ENCODE assay signal across 11 mouse cellular contexts in the genomic region with DNA sequence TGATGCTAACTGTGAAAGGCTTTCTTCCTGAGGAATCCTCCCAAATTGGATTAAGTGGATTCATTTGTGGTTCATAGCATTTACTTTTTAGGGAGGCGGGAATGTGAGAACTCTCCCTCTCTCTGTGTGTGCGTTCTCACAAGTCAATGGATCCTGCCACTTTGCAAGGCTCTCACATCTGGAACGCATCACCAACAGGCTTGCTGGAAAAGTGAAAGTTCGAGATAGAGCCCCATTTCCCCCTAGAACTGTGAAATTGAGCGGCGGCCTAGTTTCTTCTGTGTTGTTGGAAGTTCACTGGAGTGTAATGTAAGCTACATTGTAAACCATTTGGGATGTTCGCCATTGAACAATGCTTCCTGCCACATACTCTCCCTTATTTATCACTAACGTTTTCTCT.
DNase-seq lines count a peak whose midpoint lies in the region; ATAC-seq and TF ChIP-seq lines count a peak whose summit lies in the region.
"Had no signal": no experiment of that assay in that cellular context is flagged by ENCODE, and none has a peak within 500 bp of the region (broad histone marks: within the 10 kb centered on the region; RNA-seq: fewer than 3 reads in every experiment).

No protein-coding gene starts in this region.

- TF ChIP-seq CTCF in lung, embryonic 14.5 days (IDR thresholded peaks at IDR 0.05; ENCODE audit: low read depth), result no peak

- no peak overlapping the region for H3K4me2 ChIP-seq in lung, embryonic 14.5 days
- H3K4me2 ChIP-seq in embryonic facial prominence, embryonic 11.5 days (ENCODE audit: low read depth, low read length), result no peak overlapping the region
- 0 out of 2 replicates have a peak overlapping the region, but pooled peaks have one; percentile 7 for H3K4me2 ChIP-seq in limb, embryonic 13.5 days (replicated peaks)
- H3K4me2 ChIP-seq: lung, embryonic 15.5 days; midbrain, embryonic 12.5 days; neural tube, embryonic 13.5 days had no signal

- no peaks in the 10 kb centered on the region for H3K27me3 ChIP-seq in lung, embryonic 14.5 days (ENCODE audit: insufficient read depth, low read length)
- no peaks in the 10 kb centered on the region for H3K27me3 ChIP-seq in embryonic facial prominence, embryonic 11.5 days (ENCODE audit: control insufficient read depth, insufficient read depth, low read length)
- no peaks in the 10 kb centered on the region for H3K27me3 ChIP-seq in limb, embryonic 13.5 days
- H3K27me3 ChIP-seq: lung, embryonic 15.5 days; midbrain, embryonic 12.5 days; neural tube, embryonic 13.5 days had no signal

- no peaks in the 10 kb centered on the region for H3K36me3 ChIP-seq in lung, embryonic 14.5 days (ENCODE audit: insufficient read depth)
- no peaks in the 10 kb centered on the region for H3K36me3 ChIP-seq in embryonic facial prominence, embryonic 11.5 days (replicated peaks; ENCODE audit: control insufficient read depth, insufficient read depth, low read depth, low read length)
- no peaks in the 10 kb centered on the region for H3K36me3 ChIP-seq in limb, embryonic 13.5 days
- H3K36me3 ChIP-seq: lung, embryonic 15.5 days; midbrain, embryonic 12.5 days; neural tube, embryonic 13.5 days had no signal

- ATAC-seq in lung, embryonic 14.5 days (ENCODE audit: insufficient read depth), result no peak
- peak; percentile 74 for ATAC-seq in embryonic facial prominence, embryonic 11.5 days (replicated peaks; ENCODE audit: insufficient number of reproducible peaks, low FRiP score, low TSS enrichment, low read depth)
- peak; percentile 79; the same call in 1 of the 2 replicates for ATAC-seq in limb, embryonic 13.5 days (ENCODE audit: low FRiP score, low read depth)

- no peak overlapping the region for H3K4me3 ChIP-seq in lung, embryonic 14.5 days (ENCODE audit: low read depth, low read length)
- no peak overlapping the region for H3K4me3 ChIP-seq in embryonic facial prominence, embryonic 11.5 days (ENCODE audit: low read depth, low read length)
- no peak overlapping the region for H3K4me3 ChIP-seq in limb, embryonic 13.5 days
- H3K4me3 ChIP-seq: lung, embryonic 15.5 days; midbrain, embryonic 12.5 days; neural tube, embryonic 13.5 days had no signal

- H3K9ac ChIP-seq in lung, embryonic 14.5 days, result no peak overlapping the region
- no peak overlapping the region for H3K9ac ChIP-seq in embryonic facial prominence, embryonic 11.5 days (replicated peaks; ENCODE audit: low read length)
- H3K9ac ChIP-seq in limb, embryonic 13.5 days, result no peak overlapping the region
- H3K9ac ChIP-seq: lung, embryonic 15.5 days; midbrain, embryonic 12.5 days; neural tube, embryonic 13.5 days had no signal

- DNase-seq in lung, embryonic 14.5 days, result peak; percentile 50
- DNase-seq in lung, postnatal 25 days (ENCODE audit: low spot score), result no peak
- DNase-seq in embryo, embryonic 10 days (ENCODE audit: low spot score), result peak; percentile 75
- DNase-seq in embryonic facial prominence, embryonic 11.5 days (ENCODE audit: low spot score), result peak; percentile 91
- DNase-seq in cerebellum, adult 11-12 months, result no peak
- DNase-seq in B cell, adult 2 months, result no peak
- DNase-seq: cerebellum, adult 18-20 months had no signal

- no peaks in the 10 kb centered on the region for H3K9me3 ChIP-seq in lung, embryonic 14.5 days (ENCODE audit: low read depth, low read length)
- no peaks in the 10 kb centered on the region for H3K9me3 ChIP-seq in embryonic facial prominence, embryonic 11.5 days (replicated peaks; ENCODE audit: control insufficient read depth, low read length)
- H3K9me3 ChIP-seq in limb, embryonic 13.5 days, result no peaks in the 10 kb centered on the region
- H3K9me3 ChIP-seq: lung, embryonic 15.5 days; midbrain, embryonic 12.5 days; neural tube, embryonic 13.5 days had no signal

- H3K27ac ChIP-seq in lung, embryonic 14.5 days (ENCODE audit: low read depth), result no peak overlapping the region
- H3K27ac ChIP-seq in embryonic facial prominence, embryonic 11.5 days (replicated peaks; ENCODE audit: low read depth, low read length), result peak overlapping the region; percentile 81
- peak overlapping the region; percentile 80 for H3K27ac ChIP-seq in limb, embryonic 13.5 days
- H3K27ac ChIP-seq: lung, embryonic 15.5 days; midbrain, embryonic 12.5 days; neural tube, embryonic 13.5 days had no signal

- no peaks in the 10 kb centered on the region for H3K4me1 ChIP-seq in lung, embryonic 14.5 days (ENCODE audit: insufficient read depth)
- H3K4me1 ChIP-seq in embryonic facial prominence, embryonic 11.5 days (ENCODE audit: control insufficient read depth, insufficient read depth, low read length), result no peaks in the 10 kb centered on the region; the same call in 1 of the 2 replicates
- H3K4me1 ChIP-seq in limb, embryonic 13.5 days, result peaks cover 45% of the 10 kb centered on the region
- H3K4me1 ChIP-seq: lung, embryonic 15.5 days had no signal

- WGBS in lung, embryonic 14.5 days, result 44% methylated on average over 8 of the region's 8 CpGs
- WGBS in embryonic facial prominence, embryonic 11.5 days, result 20% methylated on average over 8 of the region's 8 CpGs
- 21% methylated on average over 8 of the region's 8 CpGs for WGBS in limb, embryonic 13.5 days

Comparison
In these comparisons a context has a peak if more than half of its experiments do, and no peak if none do; other contexts are left out.
1. DNase-seq: peak in lung, embryonic 14.5 days (single experiment), embryo, embryonic 10 days (single experiment) and embryonic facial prominence, embryonic 11.5 days (single experiment); none in lung, postnatal 25 days (single experiment), cerebellum, adult 11-12 months (single experiment) and B cell, adult 2 months (0 of 2).